Mouse (Mus musculus) splenic B cell, adult 2 months (primary cell): Measurements from ENCODE around the gene Cd55b.

Experiments
- DNase-seq: peaks from one replicate; pipeline ENCODE4 v3.0.0-alpha.2; 2011; ENCODE audit warnings: low read depth, low spot score
- H3K27me3 ChIP-seq: 2 replicates; pipeline ENCODE4 v1.6.1; 2012; ENCODE audit warnings: mild to moderate bottlenecking, low read length, moderate library complexity, mixed read lengths; ENCODE audit not compliant: control insufficient read depth, poor library complexity, insufficient read depth, severe bottlenecking
- H3K36me3 ChIP-seq: 2 replicates; pipeline ENCODE4 v1.6.1; 2012; ENCODE audit warnings: mild to moderate bottlenecking, low read length, moderate library complexity, mixed read lengths; ENCODE audit not compliant: control insufficient read depth, poor library complexity, insufficient read depth, severe bottlenecking

Gene Cd55b

DNA sequence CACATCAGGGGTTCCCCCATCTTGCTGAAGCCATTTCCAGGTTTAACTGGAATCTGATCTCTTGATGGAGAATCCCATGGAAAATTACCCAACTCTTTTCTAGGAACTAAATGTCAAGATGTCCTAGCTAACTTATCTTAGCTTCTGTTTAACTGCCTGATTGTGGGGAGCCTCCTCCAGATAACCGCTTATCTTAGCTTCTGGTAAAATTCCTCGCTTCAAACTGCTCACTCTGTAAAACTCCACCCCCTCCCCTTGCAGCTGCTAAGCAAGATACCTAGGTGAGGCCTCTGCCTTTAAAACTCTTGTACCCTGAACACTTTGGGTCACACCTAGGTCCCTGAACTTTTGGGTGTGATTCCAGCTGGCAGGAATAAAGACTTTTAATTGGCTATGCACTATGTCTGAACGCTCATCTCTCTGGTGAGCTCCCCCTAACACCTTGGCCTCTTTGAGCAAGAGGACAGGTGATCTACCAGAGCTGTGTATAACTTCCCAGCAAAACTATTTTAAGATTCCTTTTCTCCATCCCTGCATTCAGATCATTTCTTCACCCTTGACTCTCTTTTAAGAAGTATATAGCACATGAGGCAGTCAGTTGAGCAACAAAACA is 48.5 kb downstream of the Cd55b start:
- H3K36me3 ChIP-seq, result no peaks in the 10 kb centered on the region
- DNase-seq, result no peak
- H3K27me3 ChIP-seq, result no peaks in the 10 kb centered on the region

DNA sequence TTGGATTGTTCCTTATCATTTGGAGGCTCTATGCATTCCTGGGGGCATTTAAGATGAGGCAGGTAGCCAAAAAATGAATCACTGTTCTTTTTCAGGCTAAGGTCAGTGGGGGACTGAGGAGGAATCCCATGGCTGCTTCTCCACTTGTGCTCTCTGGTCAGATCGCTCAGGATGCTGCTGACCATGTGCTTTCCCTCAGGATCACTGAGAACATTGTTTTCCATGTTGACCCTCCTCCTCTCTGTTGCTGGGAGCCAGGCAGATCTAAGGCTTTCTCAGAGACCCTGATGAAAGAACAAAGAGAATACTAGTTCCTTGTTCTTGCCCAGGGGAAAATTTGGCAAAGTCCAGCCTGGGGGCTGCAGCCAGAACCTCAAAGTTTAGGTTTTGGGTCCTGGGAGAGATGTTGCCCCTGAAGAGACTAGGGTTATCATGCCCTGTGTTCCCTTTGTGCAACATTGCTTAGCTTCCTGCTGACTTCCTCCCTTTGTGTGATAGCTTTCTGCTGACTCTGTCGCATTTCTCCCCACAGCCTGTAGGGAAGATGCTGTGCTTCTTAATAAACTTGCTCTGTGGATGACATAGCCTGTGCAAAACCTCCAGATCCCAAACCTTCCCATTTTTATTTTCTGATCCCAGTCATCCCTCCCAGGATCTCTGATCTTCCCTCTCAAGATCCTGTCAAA is 49.3 kb downstream of the Cd55b start:
- Histone ChIP-seq H3K36me3 (no peaks in the 10 kb centered on the region), H3K27me3 (no peaks in the 10 kb centered on the region)
- DNase-seq, result no peak

DNA sequence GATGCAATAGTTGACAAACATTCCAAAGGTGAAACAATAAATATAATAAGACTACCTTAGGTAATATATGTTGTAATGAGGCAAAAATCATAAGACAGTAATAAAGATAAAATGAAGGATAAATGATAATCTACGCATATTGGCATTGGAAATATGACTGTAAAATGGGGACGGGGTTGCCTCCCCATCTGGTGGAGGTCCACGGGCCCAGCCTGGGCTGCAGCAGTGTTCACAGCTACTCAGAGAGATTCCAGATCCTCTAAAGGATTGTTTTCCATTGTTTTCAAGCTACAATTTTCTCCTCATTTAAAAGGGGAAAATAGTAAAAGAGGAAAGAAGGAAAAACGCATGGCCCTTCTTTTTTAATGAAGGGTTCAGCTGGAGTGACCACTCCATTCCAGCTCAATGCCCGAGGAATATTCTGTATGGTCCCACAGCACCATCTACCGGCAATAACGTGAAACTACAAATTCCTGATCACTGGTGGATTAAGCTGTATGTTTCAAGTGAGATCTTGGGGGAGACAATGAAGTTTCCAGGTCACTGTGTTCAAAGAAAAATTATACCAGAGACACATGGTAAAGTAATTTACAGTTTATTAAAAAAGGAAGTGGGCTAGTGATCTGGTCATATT is 50.8 kb downstream of the Cd55b start:
- DNase-seq, result peak; percentile 74
- no peaks in the 10 kb centered on the region for H3K36me3 ChIP-seq
- 0 out of 2 replicates have a peak, but pooled peaks cover 2% of the 10 kb centered on the region for H3K27me3 ChIP-seq

DNA sequence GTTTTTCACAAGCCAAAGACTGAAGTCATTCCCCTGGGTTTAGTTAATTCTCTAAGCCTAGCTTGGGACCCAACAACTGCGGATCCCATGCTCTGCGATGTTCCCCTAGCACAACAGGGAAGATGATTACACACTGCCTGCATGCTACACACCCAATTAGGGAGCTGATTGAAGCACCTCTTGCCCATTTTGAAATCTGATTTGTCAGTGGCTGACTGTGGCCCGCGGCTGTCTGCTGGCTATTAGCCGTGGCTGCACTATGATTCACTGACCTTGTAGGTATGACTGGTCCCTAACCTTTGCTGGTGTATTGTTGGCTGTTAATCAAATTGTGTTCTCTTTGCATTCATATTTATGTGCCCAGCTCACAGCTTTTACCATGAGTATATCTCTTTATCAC is 51.5 kb downstream of the Cd55b start:
- no peaks in the 10 kb centered on the region for H3K36me3 ChIP-seq
- no peak for DNase-seq

DNA sequence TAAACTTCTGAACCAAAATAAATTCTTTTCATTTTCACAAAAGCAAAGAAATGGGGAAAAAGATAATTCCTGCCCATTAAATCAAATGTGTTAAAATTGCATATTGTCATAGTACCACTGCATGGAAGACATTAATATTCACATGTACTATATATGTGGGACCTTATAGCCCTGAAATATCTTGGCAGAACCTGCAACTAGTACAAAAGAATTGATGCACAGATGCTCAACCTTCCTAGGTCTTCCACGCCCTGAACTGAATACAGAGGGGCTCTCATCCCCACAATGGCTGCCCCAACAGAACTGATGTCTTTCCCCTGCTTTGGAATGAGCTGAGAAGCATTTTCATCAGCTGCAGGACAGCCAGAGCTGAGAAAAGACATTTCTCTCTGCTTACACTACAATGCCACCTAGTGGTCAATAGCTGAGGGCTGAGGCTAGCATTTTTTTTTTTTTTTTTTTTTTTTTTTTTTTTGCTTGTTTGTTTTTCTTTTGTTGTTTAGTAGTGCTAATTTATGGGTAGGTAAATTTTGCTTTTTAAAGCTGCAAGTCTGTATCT is 72.7 kb downstream of the Cd55b start:
- Histone ChIP-seq H3K36me3 (no peaks in the 10 kb centered on the region), H3K27me3 (no peaks in the 10 kb centered on the region)
- peak; percentile 54 for DNase-seq

More for the DNA sequence above, 51.5 kb downstream of the Cd55b start:
- H3K27me3 ChIP-seq, result 0 out of 2 replicates have a peak, but pooled peaks cover 2% of the 10 kb centered on the region

DNA sequence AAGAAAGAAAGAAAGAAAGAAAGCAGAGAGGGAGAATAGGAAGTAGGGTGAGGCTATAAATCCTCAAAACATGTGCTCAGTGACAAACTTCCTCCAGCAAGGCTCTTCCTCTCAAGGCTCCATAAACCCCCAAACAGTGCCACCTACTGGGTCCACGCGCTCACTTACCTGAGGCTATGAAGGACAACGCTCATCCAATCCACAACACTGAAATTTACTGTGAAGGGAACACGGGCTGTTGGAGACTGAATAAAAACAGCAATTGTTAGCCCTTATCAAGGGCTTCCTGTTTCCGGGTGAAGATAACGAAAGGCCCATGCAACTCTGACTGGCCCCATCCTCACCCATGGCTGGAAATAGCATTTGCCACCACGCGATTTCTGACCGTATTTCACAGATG is 80.4 kb downstream of the Cd55b start:
- DNase-seq, result no peak
- Histone ChIP-seq H3K27me3 (no peaks in the 10 kb centered on the region), H3K36me3 (no peaks in the 10 kb centered on the region)
